Mouse (Mus musculus): Measurements from ENCODE around the gene Preb.

- TF ChIP-seq CTCF (IDR thresholded peaks at IDR 0.05; ENCODE audit: extremely low read depth, insufficient read length, insufficient replicate concordance, low read depth, low read length) (no peak), POLR2A (IDR thresholded peaks at IDR 0.05; ENCODE audit: low read depth, low read length) (no peak)
These were observed 6.1 kb downstream of the Preb start for GRCm38 (mm10) chr5:30954065-30954464.
